Mouse (Mus musculus) cerebellum, adult 9-10 months (tissue): ENCODE measurements around the gene Cfap126.
A peak's percentile ranks its signal among the peaks of the same experiment; 100 is the strongest.

Experiments used
- DNase-seq: peaks from one replicate; pipeline ENCODE4 v3.0.0; 2022

Cfap126 gene

GRCm38 (mm10) chr1:171096110-171096964, 17.4 kb upstream of the Cfap126 start:
- no peak for DNase-seq

- no peak for DNase-seq
These were observed 16.6 kb upstream of the Cfap126 start for GRCm38 (mm10) chr1:171097136-171097535.

GRCm38 (mm10) chr1:171097612-171098011, 16.1 kb upstream of the Cfap126 start:
- no peak for DNase-seq

- DNase-seq: peak; percentile 41
These were observed 12.7 kb upstream of the Cfap126 start for GRCm38 (mm10) chr1:171101033-171101432.

GRCm38 (mm10) chr1:171101733-171102546, 11.8 kb upstream of the Cfap126 start:
- DNase-seq: peak; percentile 92

GRCm38 (mm10) chr1:171102547-171103177, 11.1 kb upstream of the Cfap126 start:
- peak; percentile 92 for DNase-seq

GRCm38 (mm10) chr1:171103179-171103840, 10.4 kb upstream of the Cfap126 start:
- DNase-seq: peak; percentile 42

GRCm38 (mm10) chr1:171105226-171105625, 8.5 kb upstream of the Cfap126 start:
- no peak for DNase-seq

- DNase-seq: no peak
These were observed 4.1 kb upstream of the Cfap126 start for GRCm38 (mm10) chr1:171109620-171110019.

- DNase-seq: no peak
These were observed 3.1 kb upstream of the Cfap126 start for GRCm38 (mm10) chr1:171110659-171111019.

- DNase-seq: peak; percentile 98
These were observed 2.5 kb upstream of the Cfap126 start for GRCm38 (mm10) chr1:171111020-171111780.

GRCm38 (mm10) chr1:171111781-171112575, 1.7 kb upstream of the Cfap126 start:
- peak; percentile 61 for DNase-seq

GRCm38 (mm10) chr1:171112986-171113385, 732 bp upstream of the Cfap126 start:
- peak; percentile 42 for DNase-seq

- no peak for DNase-seq
These were observed 2.6 kb downstream of the Cfap126 start for GRCm38 (mm10) chr1:171116280-171116679.

GRCm38 (mm10) chr1:171118269-171118684, 4.6 kb downstream of the Cfap126 start:
- peak; percentile 89 for DNase-seq

- no peak for DNase-seq
These were observed 5.3 kb downstream of the Cfap126 start for GRCm38 (mm10) chr1:171118996-171119395.

GRCm38 (mm10) chr1:171119405-171119804, 5.7 kb downstream of the Cfap126 start:
- no peak for DNase-seq

- DNase-seq: no peak
These were observed 7.2 kb downstream of the Cfap126 start for GRCm38 (mm10) chr1:171120893-171121292.

- no peak for DNase-seq
These were observed 8.1 kb downstream of the Cfap126 start for GRCm38 (mm10) chr1:171121839-171122238.

GRCm38 (mm10) chr1:171122932-171123331, 9.2 kb downstream of the Cfap126 start:
- no peak for DNase-seq

GRCm38 (mm10) chr1:171124398-171124797, 10.7 kb downstream of the Cfap126 start:
- no peak for DNase-seq
